Mouse (Mus musculus) gastrocnemius, postnatal 14 days (tissue): ENCODE results near the gene Tmem210. TPM values are rescaled to one million over a fixed set of nuclear protein-coding genes. Genes with fewer than 3 reads are reported as not detected.

Source experiments
- DNase-seq: peaks from one replicate; pipeline ENCODE4 v3.0.0; 2021; ENCODE audit warnings: mixed read lengths
- intact Hi-C: fragments of 180-260 bp; cut with DNase I; formaldehyde crosslinking; loops from one replicate; pipeline ENCODE4 v1.15.1; 2025; ENCODE audit warnings: low total_unique reads
- total RNA-seq, 2 experiments: library from RNA; stranded (reverse); gene quantifications; 2 replicates each; pipeline ENCODE4 v1.2.3; 2021

Tmem210 gene
- total RNA-seq, 2 experiments from 2014 or later: not detected

DNA sequence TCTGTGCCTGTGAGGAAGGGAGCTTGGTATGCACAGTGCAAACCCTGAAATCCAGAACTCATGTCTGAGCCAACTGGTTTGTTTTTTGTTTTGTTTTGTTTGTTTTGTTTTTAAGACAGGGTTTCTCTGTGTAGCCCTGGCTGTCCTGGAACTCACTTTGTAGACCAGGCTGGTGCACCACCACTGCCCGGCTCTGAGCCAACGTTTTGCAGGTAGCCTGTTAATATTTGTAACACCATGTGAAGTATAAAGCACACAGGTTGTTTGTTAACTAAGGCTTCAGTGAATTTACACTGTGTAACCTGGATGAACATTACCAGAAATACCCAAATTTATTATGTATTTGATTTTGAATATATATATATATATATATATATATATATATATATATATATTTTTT, 38.1 kb downstream of the Tmem210 start:
- no peak for DNase-seq
- intact Hi-C loops: no loop called here

DNA sequence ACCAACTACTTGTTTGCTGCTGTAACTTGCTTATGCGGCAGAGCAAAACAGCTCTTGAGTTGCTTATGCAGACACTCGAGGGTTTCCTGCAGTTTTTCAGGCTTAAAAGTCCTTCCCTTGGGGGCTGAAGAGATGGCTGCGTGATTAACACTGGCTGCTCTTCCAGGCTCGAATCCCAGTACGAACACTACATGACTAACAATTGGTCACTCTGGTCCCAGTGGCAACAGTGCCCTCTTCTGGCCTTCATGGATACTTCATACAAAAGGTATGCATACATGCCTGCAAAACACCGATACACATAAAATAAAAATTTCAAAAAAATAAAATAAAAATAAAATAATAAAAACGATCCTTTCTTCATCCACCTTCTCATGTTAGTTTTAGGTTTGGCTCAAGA, 40.5 kb downstream of the Tmem210 start:
- DNase-seq: no peak
- intact Hi-C loops: no loop called here

GRCm38 (mm10) chr2:25331470-25331869, 43.5 kb downstream of the Tmem210 start:
- intact Hi-C loops: no loop called here
- DNase-seq: no peak

- DNase-seq: peak; percentile 99
Observed at GRCm38 (mm10) chr2:25332286-25333160, 44.6 kb downstream of the Tmem210 start, which contains the start of gene Man1b1. TSS of gene Man1b1 (plus strand) at chr2:25332338.

GRCm38 (mm10) chr2:25333569-25333968, 45.6 kb downstream of the Tmem210 start:
- no peak for DNase-seq
- intact Hi-C loops: no loop called here

More at GRCm38 (mm10) chr2:25332286-25333160, 44.6 kb downstream of the Tmem210 start, which contains the start of gene Man1b1:
- intact Hi-C loops: no loop called here

- intact Hi-C loops: no loop called here
- DNase-seq: no peak
Observed at GRCm38 (mm10) chr2:25338303-25338702, 50.4 kb downstream of the Tmem210 start.

Other genes starting within 250 kb of the Tmem210 start
- 10 to 100 TPM; 16.7 to 19.5 TPM for gene Nsmf, start 233.8 kb upstream of the Tmem210 start, total RNA-seq
- not detected for gene Entpd8, start 207.8 kb upstream of the Tmem210 start, total RNA-seq
- not detected for gene Noxa1, start 193.0 kb upstream of the Tmem210 start, total RNA-seq
- gene Nrarp, start 107.4 kb upstream of the Tmem210 start, total RNA-seq: 10 to 100 TPM; 11.3 to 13.6 TPM
- 1 to 10 TPM; 1.9 TPM for gene Tor4a, start 91.3 kb upstream of the Tmem210 start, total RNA-seq
- 10 to 100 TPM; 24.1 to 26.1 TPM for gene Nelfb, start 76.7 kb upstream of the Tmem210 start, total RNA-seq
- not detected for gene Stpg3, start 73.5 kb upstream of the Tmem210 start, total RNA-seq
- gene Fam166a, start 69.4 kb upstream of the Tmem210 start, total RNA-seq: not detected
- 100 to 1,000 TPM; 291 to 431 TPM for gene Tubb4b, start 63.4 kb upstream of the Tmem210 start, total RNA-seq
- gene Slc34a3, start 53.8 kb upstream of the Tmem210 start, total RNA-seq: not detected
- not detected for gene Rnf224, start 51.4 kb upstream of the Tmem210 start, total RNA-seq
- gene Rnf208, start 45.9 kb upstream of the Tmem210 start, total RNA-seq: 1 to 10 TPM in 1 of 2 experiments, under 1 TPM in 1; 0.66 to 1.4 TPM
- not detected for gene Cysrt1, start 45.7 kb upstream of the Tmem210 start, total RNA-seq
- 1 to 10 TPM in 1 of 2 experiments, not detected in 1; 1.5 TPM for gene AL732309.1, start 41.3 kb upstream of the Tmem210 start, total RNA-seq
- 10 to 100 TPM; 13.5 to 13.6 TPM for gene Tmem203, start 32.7 kb upstream of the Tmem210 start, total RNA-seq
- gene Tprn, start 25.5 kb upstream of the Tmem210 start, total RNA-seq: 1 to 10 TPM; 2.8 to 5.0 TPM
- 10 to 100 TPM; 28.9 to 34.2 TPM for gene Ssna1, start 15.7 kb upstream of the Tmem210 start, total RNA-seq
- gene Anapc2, start 15.7 kb upstream of the Tmem210 start, total RNA-seq: 10 to 100 TPM; 29.7 to 31.0 TPM
- not detected for gene Lrrc26, start 1.8 kb downstream of the Tmem210 start, total RNA-seq
- gene Grin1, start 31.0 kb downstream of the Tmem210 start, total RNA-seq: under 1 TPM in 1 of 2 experiments, not detected in 1; 0.22 TPM
- gene Man1b1, start 44.2 kb downstream of the Tmem210 start, total RNA-seq: 10 to 100 TPM; 16.7 to 17.0 TPM
- 1 to 10 TPM; 6.0 to 6.6 TPM for gene Dpp7, start 68.2 kb downstream of the Tmem210 start, total RNA-seq
- 1 to 10 TPM; 5.2 to 5.8 TPM for gene Uap1l1, start 77.5 kb downstream of the Tmem210 start, total RNA-seq
- 1 to 10 TPM; 1.2 to 1.6 TPM for gene Sapcd2, start 84.2 kb downstream of the Tmem210 start, total RNA-seq
- gene Entpd2, start 107.7 kb downstream of the Tmem210 start, total RNA-seq: 10 to 100 TPM; 19.0 to 25.2 TPM
- 10 to 100 TPM; 24.0 to 28.1 TPM for gene Npdc1, start 111.2 kb downstream of the Tmem210 start, total RNA-seq
- not detected for gene Fut7, start 135.1 kb downstream of the Tmem210 start, total RNA-seq
- gene Abca2, start 140.6 kb downstream of the Tmem210 start, total RNA-seq: 10 to 100 TPM in 1 of 2 experiments, 1 to 10 TPM in 1; 9.2 to 11.6 TPM
- gene Clic3, start 168.7 kb downstream of the Tmem210 start, total RNA-seq: not detected
- 10 to 100 TPM; 15.7 to 18.9 TPM for gene Paxx, start 172.9 kb downstream of the Tmem210 start, total RNA-seq
- gene Ptgds, start 181.9 kb downstream of the Tmem210 start, total RNA-seq: 1 to 10 TPM; 1.3 to 1.4 TPM
- not detected for gene Lcn12, start 205.8 kb downstream of the Tmem210 start, total RNA-seq
- gene Fbxw5, start 212.6 kb downstream of the Tmem210 start, total RNA-seq: 10 to 100 TPM; 68.6 to 70.5 TPM
- gene C8g, start 213.6 kb downstream of the Tmem210 start, total RNA-seq: under 1 TPM; 0.91 to 0.98 TPM